Comparison of ENCODE assay signal across 8 mouse cellular contexts in the genomic region with DNA sequence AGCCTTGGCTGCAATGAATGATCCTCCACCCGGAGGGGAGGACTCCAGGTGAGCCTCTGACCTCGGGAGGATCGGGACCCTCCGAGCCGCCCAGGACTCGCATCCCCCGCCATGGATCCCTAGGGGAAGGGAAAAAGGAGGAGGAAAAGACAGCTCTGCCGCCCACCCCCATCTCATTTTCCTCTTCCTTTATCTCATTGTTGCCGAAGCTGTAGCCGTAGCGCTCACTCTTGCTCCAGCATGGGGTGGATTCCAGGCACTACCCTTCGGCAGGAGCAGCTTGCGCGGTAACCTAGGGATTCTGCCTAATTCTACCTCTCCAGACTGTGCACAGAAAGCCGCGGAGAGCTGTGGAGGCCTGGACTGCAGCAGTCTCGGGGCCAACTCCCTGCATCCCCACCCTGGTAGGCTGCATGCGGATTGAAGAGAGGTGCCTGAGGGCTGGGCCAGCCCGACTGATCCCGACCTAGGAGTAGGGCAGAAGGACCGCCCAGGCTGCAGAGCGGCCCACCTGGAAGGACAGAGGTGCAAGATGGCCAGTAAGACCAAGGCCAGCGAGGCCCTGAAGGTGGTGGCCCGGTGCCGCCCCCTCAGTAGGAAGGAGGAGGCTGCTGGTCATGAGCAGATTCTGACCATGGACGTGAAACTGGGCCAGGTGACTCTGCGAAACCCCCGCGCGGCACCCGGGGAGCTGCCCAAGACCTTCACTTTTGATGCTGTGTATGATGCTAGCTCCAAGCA. TPM values are rescaled to one million over a fixed set of nuclear protein-coding genes. Genes with fewer than 3 reads are reported as not detected.
DNase-seq lines count a peak whose midpoint lies in the region; ATAC-seq and TF ChIP-seq lines count a peak whose summit lies in the region.

No protein-coding gene starts in this region.

- H3K4me3 ChIP-seq in embryonic facial prominence, embryonic 15.5 days (replicated peaks), result peak overlapping the region; percentile 82
- peak overlapping the region; percentile 64 for H3K4me3 ChIP-seq in hindbrain, postnatal 0 days (ENCODE audit: low read length)

- no peaks in the 10 kb centered on the region for H3K9me3 ChIP-seq in embryonic facial prominence, embryonic 15.5 days (replicated peaks)
- no peaks in the 10 kb centered on the region for H3K9me3 ChIP-seq in hindbrain, postnatal 0 days (ENCODE audit: low read length)

- TF ChIP-seq CTCF in hindbrain, postnatal 0 days (IDR thresholded peaks at IDR 0.05; ENCODE audit: low read depth), result no peak

- H3K9ac ChIP-seq in embryonic facial prominence, embryonic 15.5 days, result peak overlapping the region; percentile 74
- peak overlapping the region; percentile 94 for H3K9ac ChIP-seq in hindbrain, postnatal 0 days (replicated peaks; ENCODE audit: low read length)

- DNase-seq in frontal cortex, postnatal 14 days (ENCODE audit: low spot score in 2 of 2), result no peak
- peak; percentile 42 for DNase-seq in right cerebral cortex, postnatal 14 days
- DNase-seq in right cerebral cortex, postnatal 36 days (ENCODE audit: low spot score in 2 of 2), result no peak
- DNase-seq in hindbrain, postnatal 0 days (ENCODE audit: low spot score), result peak; percentile 49
- DNase-seq in urinary bladder, adult 2 months (ENCODE audit: low spot score), result no peak

- peak overlapping the region; percentile 87 for H3K4me2 ChIP-seq in embryonic facial prominence, embryonic 15.5 days (replicated peaks)
- peak overlapping the region; percentile 95 for H3K4me2 ChIP-seq in hindbrain, postnatal 0 days (ENCODE audit: low read depth, low read length)

- H3K36me3 ChIP-seq in embryonic facial prominence, embryonic 15.5 days, result peaks cover 17% of the 10 kb centered on the region
- no peaks in the 10 kb centered on the region; the same call in 1 of the 2 replicates for H3K36me3 ChIP-seq in hindbrain, postnatal 0 days (ENCODE audit: insufficient read depth, low read length)

- no peaks in the 10 kb centered on the region for H3K27me3 ChIP-seq in embryonic facial prominence, embryonic 15.5 days
- no peaks in the 10 kb centered on the region for H3K27me3 ChIP-seq in hindbrain, postnatal 0 days (ENCODE audit: insufficient read depth, low read length)

- peak overlapping the region; percentile 85 for H3K27ac ChIP-seq in embryonic facial prominence, embryonic 15.5 days (replicated peaks)
- peak overlapping the region; percentile 90 for H3K27ac ChIP-seq in hindbrain, postnatal 0 days

- peak; percentile 14 for ATAC-seq in frontal cortex, adult (ENCODE audit: low TSS enrichment)
- ATAC-seq in embryonic facial prominence, embryonic 15.5 days (ENCODE audit: insufficient number of reproducible peaks, low FRiP score, low TSS enrichment, low read depth), result peak; percentile 40
- ATAC-seq in hindbrain, postnatal 0 days, result peak; percentile 44
- ATAC-seq in megakaryocyte-erythroid progenitor cell, adult 5-6 weeks (replicated peaks; ENCODE audit: low FRiP score, low TSS enrichment, poor library complexity, severe bottlenecking), result peak; percentile 62

- WGBS in embryonic facial prominence, embryonic 15.5 days, result 2% methylated on average over 31 of the region's 31 CpGs
- WGBS in hindbrain, postnatal 0 days, result 2% methylated on average over 30 of the region's 31 CpGs

- H3K4me1 ChIP-seq in embryonic facial prominence, embryonic 15.5 days, result peaks cover 43% of the 10 kb centered on the region
- H3K4me1 ChIP-seq in hindbrain, postnatal 0 days (ENCODE audit: insufficient read depth, low read length), result peaks cover 30% of the 10 kb centered on the region

RNA-seq across cellular contexts. Expression of a gene that starts 0.7 kb away (rescaled TPM):
- 13.2 and 14.8 TPM in 2 replicates for polyA plus RNA-seq in embryonic facial prominence, embryonic 15.5 days (2015; fragmentation: Nextera tagmentation; extraction: Ambion mirVana)
- total RNA-seq in hindbrain, postnatal 0 days (2014; rRNA removed), result 142 and 150 TPM in 2 replicates
- polyA plus RNA-seq in hindbrain, postnatal 0 days (2015; fragmentation: Nextera tagmentation; extraction: Ambion mirVana), result 56.0 and 58.5 TPM in 2 replicates
- total RNA-seq in megakaryocyte-erythroid progenitor cell, adult 5-6 weeks (2014; fragmentation: Nextera tagmentation), result 1.2 and 2.3 TPM in 2 replicates
- total RNA-seq in megakaryocyte-erythroid progenitor cell, adult 5-6 weeks (2017), result 0.33 and 4.3 TPM in 2 replicates
- polyA plus RNA-seq in urinary bladder, adult 2 months (2012; rRNA removed), result 9.1 and 9.9 TPM in 2 replicates

RNA-seq across cellular contexts. Expression of a gene that starts 55.9 kb away (rescaled TPM):
- polyA plus RNA-seq in embryonic facial prominence, embryonic 15.5 days (2015; fragmentation: Nextera tagmentation; extraction: Ambion mirVana), result 90.2 and 96.1 TPM in 2 replicates
- total RNA-seq in hindbrain, postnatal 0 days (2014; rRNA removed), result 202 and 220 TPM in 2 replicates
- 133 and 140 TPM in 2 replicates for polyA plus RNA-seq in hindbrain, postnatal 0 days (2015; fragmentation: Nextera tagmentation; extraction: Ambion mirVana)
- total RNA-seq in megakaryocyte-erythroid progenitor cell, adult 5-6 weeks (2014; fragmentation: Nextera tagmentation), result 71.0 and 79.4 TPM in 2 replicates
- total RNA-seq in megakaryocyte-erythroid progenitor cell, adult 5-6 weeks (2017), result 114 and 151 TPM in 2 replicates
- polyA plus RNA-seq in urinary bladder, adult 2 months (2012; rRNA removed), result 122 and 124 TPM in 2 replicates

Comparison
In these comparisons a context has a peak if more than half of its experiments do, and no peak if none do; other contexts are left out.
1. DNase-seq: peak in right cerebral cortex, postnatal 14 days (single experiment) and hindbrain, postnatal 0 days (single experiment); none in frontal cortex, postnatal 14 days (0 of 2), right cerebral cortex, postnatal 36 days (0 of 2) and urinary bladder, adult 2 months (single experiment).
2. Peak in every context shown above with its lines, with median percentiles within 50 percentile points of each other: ATAC-seq.